1 mouse cellular context compared by ENCODE assay signal in the genomic region with DNA sequence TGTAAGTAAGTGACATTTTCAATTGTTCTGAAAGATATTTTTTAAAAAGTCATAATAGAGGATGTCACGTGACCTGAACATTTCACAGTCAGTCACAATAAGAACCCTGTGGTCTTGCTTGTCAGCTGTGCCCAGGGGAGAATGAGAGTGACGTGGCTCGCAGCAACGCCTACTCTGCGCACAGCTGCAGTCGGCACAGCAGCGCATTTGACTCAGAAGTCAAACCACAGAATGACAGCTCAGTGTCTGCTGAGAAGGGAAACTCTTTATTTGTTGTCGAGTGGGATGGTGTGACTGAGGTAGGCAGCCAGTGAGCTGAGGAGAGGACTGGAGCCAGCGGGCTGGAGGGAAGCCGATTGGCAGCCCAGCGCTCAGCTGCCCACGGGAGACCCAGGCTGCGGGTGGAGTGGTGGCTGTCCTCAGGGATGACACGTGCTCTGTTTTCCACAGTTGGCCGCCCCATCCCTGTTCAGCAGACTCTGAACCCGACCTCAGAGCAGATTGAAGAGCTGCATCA.
A peak's percentile ranks its signal among the peaks of the same experiment; 100 is the strongest.
TF ChIP-seq lines count a peak whose summit lies in the region.

No protein-coding gene starts in this region.

TF ChIP-seq in CH12.LX, 34 proteins besides CTCF, POLR2A, EP300 and RAD21 (continued from another document):
- TF ChIP-seq ZKSCAN1 (IDR thresholded peaks at IDR 0.05; ENCODE audit: borderline replicate concordance, low read depth, low read length), result no peak
- TF ChIP-seq JUND (conservative IDR thresholded peaks at IDR 0.05; ENCODE audit: low read depth, low read length), result peak; percentile 56; the same call in 1 of the 2 replicates
- TF ChIP-seq MXI1 (IDR thresholded peaks at IDR 0.05; ENCODE audit: low read depth, low read length), result peak; percentile 92
- no peak for TF ChIP-seq ZNF384 (IDR thresholded peaks at IDR 0.05; ENCODE audit: low read depth, low read length)
- no peak for TF ChIP-seq CHD1 (IDR thresholded peaks at IDR 0.05; ENCODE audit: low read depth, low read length)
- TF ChIP-seq NELFE (IDR thresholded peaks at IDR 0.05; ENCODE audit: low read depth, low read length), result no peak
- TF ChIP-seq IRF4 (IDR thresholded peaks at IDR 0.05; ENCODE audit: low read depth, low read length), result peak; percentile 72
- peak; percentile 48; the same call in 1 of the 2 replicates for TF ChIP-seq MEF2A (IDR thresholded peaks at IDR 0.05; ENCODE audit: borderline replicate concordance, low read depth, low read length)
- peak; percentile 67 for TF ChIP-seq NRF1 (IDR thresholded peaks at IDR 0.05; ENCODE audit: low read depth, low read length)
- TF ChIP-seq MAFK (IDR thresholded peaks at IDR 0.05; ENCODE audit: insufficient replicate concordance, low read length), result 0 out of 2 replicates have a peak, but pooled peaks have one; percentile 26
- peak; percentile 90; the same call in 1 of the 2 replicates for TF ChIP-seq MAX (IDR thresholded peaks at IDR 0.05; ENCODE audit: low read length)
- TF ChIP-seq USF2 (conservative IDR thresholded peaks at IDR 0.05; ENCODE audit: low read depth, low read length), result peak; percentile 99
